Mouse (Mus musculus): Measurements from ENCODE around the gene Cabp1. TPM values are rescaled to one million over a fixed set of nuclear protein-coding genes. Genes with fewer than 3 reads are reported as not detected.

The Cabp1 gene
- total and polyA plus RNA-seq, 3 experiments = 0.35 to 1.7 TPM; not detected in 1

DNA sequence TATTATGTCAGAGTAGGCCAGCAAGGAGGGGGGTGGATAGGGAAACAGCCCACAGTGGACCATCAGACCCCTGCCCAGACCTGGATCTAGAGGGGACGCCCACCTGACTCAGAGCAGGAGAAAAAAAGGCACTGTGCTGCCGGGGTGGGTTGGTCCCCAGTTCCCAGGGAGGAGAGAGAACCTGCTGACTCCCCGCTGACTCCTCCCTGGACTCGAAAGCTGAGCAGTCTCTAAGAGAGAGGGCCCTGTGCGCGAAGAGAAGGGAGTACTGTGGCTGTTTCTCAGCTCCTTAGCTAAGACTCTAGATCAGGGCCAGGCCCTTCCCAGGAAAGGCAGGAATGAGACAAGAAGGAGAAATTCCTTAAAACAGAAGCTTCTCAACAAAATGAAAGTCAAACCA, 49.7 kb downstream of the Cabp1 start:
- H3K4me1 ChIP-seq (ENCODE audit: control insufficient read depth in 1 of 2, insufficient read depth in 2 of 2, low read length in 2 of 2) = no peaks in the 10 kb centered on the region
- H3K27ac ChIP-seq (ENCODE audit: control insufficient read depth, low read depth, low read length) = no peak overlapping the region
- TF ChIP-seq KAT2A (conservative IDR thresholded peaks at IDR 0.05; ENCODE audit: low read depth, low read length) (no peak), MAFK (IDR thresholded peaks at IDR 0.05; ENCODE audit: borderline replicate concordance, low read depth, low read length) (no peak), HCFC1 (IDR thresholded peaks at IDR 0.05; ENCODE audit: low read depth, low read length) (no peak), SMC3 (IDR thresholded peaks at IDR 0.05; ENCODE audit: low read depth, low read length) (no peak), TCF12 (IDR thresholded peaks at IDR 0.05; ENCODE audit: low read depth, low read length) (no peak), MYB (IDR thresholded peaks at IDR 0.05; ENCODE audit: low read depth, low read length) (no peak), POLR2AphosphoS5 (IDR thresholded peaks at IDR 0.05; ENCODE audit: borderline replicate concordance, low read depth, low read length) (no peak), ZKSCAN1 (IDR thresholded peaks at IDR 0.05; ENCODE audit: low read depth, low read length) (no peak), CTCF (IDR thresholded peaks at IDR 0.05 in 2 of 3, conservative IDR thresholded peaks at IDR 0.05 in 1 of 3; ENCODE audit: control insufficient read depth in 1 of 3, insufficient read depth in 1 of 3, low read depth in 2 of 3, low read length in 3 of 3, poor library complexity in 1 of 3, severe bottlenecking in 1 of 3) (no peak), ELF1 (IDR thresholded peaks at IDR 0.05; ENCODE audit: low read depth, low read length) (no peak), BHLHE40 (IDR thresholded peaks at IDR 0.05; ENCODE audit: borderline replicate concordance, low read depth, low read length) (no peak), MXI1 (IDR thresholded peaks at IDR 0.05; ENCODE audit: low read depth, low read length) (no peak), MAZ (IDR thresholded peaks at IDR 0.05; ENCODE audit: low read depth, low read length) (no peak), USF1 (IDR thresholded peaks at IDR 0.05; ENCODE audit: low read depth, low read length) (no peak)
- no peaks in the 10 kb centered on the region for H3K79me2 ChIP-seq (ENCODE audit: control insufficient read depth, insufficient read depth, low read length, poor library complexity)
- no peak overlapping the region for H3K9ac ChIP-seq (ENCODE audit: control insufficient read depth, low read depth, low read length, poor library complexity, severe bottlenecking)
- H3K9me3 ChIP-seq (replicated peaks; ENCODE audit: insufficient read depth, low read length) = no peaks in the 10 kb centered on the region
- no peak overlapping the region for H3K4me3 ChIP-seq (ENCODE audit: control insufficient read depth in 1 of 2, insufficient read depth in 1 of 2, low read depth in 2 of 2, low read length in 2 of 2)
- no peaks in the 10 kb centered on the region for H3K27me3 ChIP-seq (ENCODE audit: control insufficient read depth in 1 of 2, insufficient read depth in 2 of 2, low read length in 2 of 2)
- DNase-seq (ENCODE audit: low read depth, low spot score) = no peak
- peaks cover 0 to 12% of the 10 kb centered on the region in 2 experiments; a peak in 2 of 4 replicates for H3K36me3 ChIP-seq (ENCODE audit: control insufficient read depth in 1 of 2, insufficient read depth in 2 of 2, low read length in 2 of 2)

DNA sequence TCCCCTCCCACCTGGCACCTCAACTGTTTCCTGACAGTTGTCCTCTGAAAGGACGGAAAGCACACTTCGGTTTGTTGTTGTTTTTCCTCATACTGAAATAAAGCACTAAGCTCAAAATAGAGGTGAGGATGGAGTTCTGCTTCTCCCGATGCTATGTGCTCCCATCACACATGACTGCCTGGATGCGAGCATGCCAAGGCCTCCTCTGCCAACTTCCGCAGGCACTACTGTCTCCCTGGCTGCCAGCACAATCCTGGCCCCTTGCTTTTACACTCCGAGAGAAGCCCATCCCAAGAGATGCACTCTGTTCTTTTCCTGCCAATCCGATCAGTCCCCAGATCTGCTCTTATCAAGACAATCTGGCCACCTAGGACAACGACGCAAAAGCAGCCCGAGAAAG, 50.6 kb downstream of the Cabp1 start:
- TF ChIP-seq POLR2AphosphoS2 (IDR thresholded peaks at IDR 0.05; ENCODE audit: low read length) = peak; percentile 20; the same call in 1 of the 2 replicates
- TF ChIP-seq NELFE (IDR thresholded peaks at IDR 0.05; ENCODE audit: low read depth, low read length) = no peak
- Histone ChIP-seq H3K27ac (ENCODE audit: control insufficient read depth, low read depth, low read length) (no peak overlapping the region), H3K9ac (ENCODE audit: control insufficient read depth, low read depth, low read length, poor library complexity, severe bottlenecking) (no peak overlapping the region), H3K27me3 (ENCODE audit: control insufficient read depth in 1 of 2, insufficient read depth in 2 of 2, low read length in 2 of 2) (no peaks in the 10 kb centered on the region), H3K4me1 (ENCODE audit: control insufficient read depth in 1 of 2, insufficient read depth in 2 of 2, low read length in 2 of 2) (no peaks in the 10 kb centered on the region), H3K36me3 (ENCODE audit: control insufficient read depth in 1 of 2, insufficient read depth in 2 of 2, low read length in 2 of 2) (peaks cover 0 to 7% of the 10 kb centered on the region in 2 experiments; a peak in 2 of 4 replicates), H3K79me2 (ENCODE audit: control insufficient read depth, insufficient read depth, low read length, poor library complexity) (no peaks in the 10 kb centered on the region), H3K4me3 (ENCODE audit: control insufficient read depth in 1 of 2, insufficient read depth in 1 of 2, low read depth in 2 of 2, low read length in 2 of 2) (no peak overlapping the region), H3K9me3 (replicated peaks; ENCODE audit: insufficient read depth, low read length) (no peaks in the 10 kb centered on the region)
- DNase-seq (ENCODE audit: low read depth, low spot score) = no peak

Measured in MEL (cell line).